Mouse (Mus musculus) lung, embryonic 15.5 days (tissue): Measurements from ENCODE around the gene Parp14. TPM values are rescaled to one million over a fixed set of nuclear protein-coding genes. Genes with fewer than 3 reads are reported as not detected.
"Not testable (repeated sequence)": the region's sequence is repeated elsewhere in the genome, so short reads cannot be mapped to it uniquely, and the experiment has no call there.

Source experiments
- ATAC-seq: fragments of 200-750 bp; cut with Nextera tagmentation; 2 replicates; pipeline ENCODE4 v1.8.0; 2017; ENCODE audit warnings: moderate number of reproducible peaks, borderline replicate concordance; ENCODE audit not compliant: low FRiP score, low TSS enrichment; ENCODE audit errors: extremely low read depth
- H3K27ac ChIP-seq: fragments of 300-500 bp; sonication (generic); 2 replicates; pipeline ENCODE4 v1.5.1; 2015; ENCODE audit warnings: moderate library complexity, mild to moderate bottlenecking, inconsistent platforms
- H3K27me3 ChIP-seq: fragments of 300-500 bp; sonication (generic); 2 replicates; pipeline ENCODE4 v1.6.1; 2015; ENCODE audit warnings: inconsistent platforms
- H3K36me3 ChIP-seq: fragments of 300-500 bp; sonication (generic); 2 replicates; pipeline ENCODE4 v1.6.1; 2015; ENCODE audit warnings: inconsistent platforms
- H3K4me1 ChIP-seq: fragments of 300-500 bp; sonication (generic); 2 replicates; pipeline ENCODE4 v1.6.1; 2015; ENCODE audit warnings: inconsistent platforms
- H3K4me2 ChIP-seq: fragments of 300-500 bp; sonication (generic); 2 replicates; pipeline ENCODE4 v1.6.1; 2015; ENCODE audit warnings: inconsistent platforms, mild to moderate bottlenecking, moderate library complexity
- H3K4me3 ChIP-seq: fragments of 300-500 bp; sonication (generic); 2 replicates; pipeline ENCODE4 v1.5.1; 2015; ENCODE audit warnings: mild to moderate bottlenecking, inconsistent platforms
- H3K9ac ChIP-seq: fragments of 300-500 bp; sonication (generic); 2 replicates; pipeline ENCODE4 v1.6.1; 2015; ENCODE audit warnings: inconsistent platforms
- H3K9me3 ChIP-seq: fragments of 300-500 bp; sonication (generic); 2 replicates; pipeline ENCODE4 v1.6.1; 2016; ENCODE audit warnings: inconsistent platforms
- WGBS: fragments of 180-500 bp; shearing (Covaris S2); methylation state at CpG from one replicate; pipeline ENCODE4 v1.1.7; 2015; 5-methylcytosine and 5-hydroxymethylcytosine counted together
- polyA plus RNA-seq: library from polyadenylated mRNA; unstranded; fragments of >200 nt; fragmentation: Nextera tagmentation; extraction: Ambion mirVana; gene quantifications from 2 replicates; pipeline ENCODE4 v1.2.1, GENCODE M21; 2015

Parp14 gene
- polyA plus RNA-seq, 1 experiment from 2014 or later = 1.2 TPM

DNA sequence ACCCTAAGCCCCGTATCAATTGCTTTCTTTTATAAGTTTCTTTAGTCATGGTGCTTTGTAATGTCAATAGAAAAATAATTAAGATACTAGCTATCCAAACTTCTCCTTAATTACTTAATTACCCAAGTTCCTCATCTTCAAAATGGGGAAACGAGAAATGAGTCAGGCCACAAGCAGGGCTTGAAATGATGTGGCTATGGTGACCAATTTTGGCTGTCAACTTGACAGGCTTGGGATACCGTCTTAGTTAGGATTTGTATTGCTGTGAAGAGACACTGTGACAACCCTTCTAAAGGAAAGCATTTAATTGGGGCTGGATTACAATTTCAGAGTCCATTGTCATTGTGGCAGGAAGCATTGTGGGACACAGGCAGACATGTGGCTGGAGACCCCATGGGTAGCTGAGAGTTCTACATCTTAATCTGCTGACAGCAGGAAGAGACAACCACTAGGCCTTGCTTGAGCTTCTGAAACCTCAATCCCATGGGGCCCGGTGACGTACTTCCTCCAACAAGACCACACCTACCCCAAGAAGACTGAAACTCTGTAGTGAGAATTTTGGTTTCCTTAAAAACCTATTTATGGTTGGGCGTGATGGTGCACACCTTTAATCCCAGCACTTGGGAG, 31.8 kb upstream of the Parp14 start:
- Histone ChIP-seq H3K4me1 (no peaks in the 10 kb centered on the region), H3K36me3 (no peaks in the 10 kb centered on the region), H3K9ac (no peak overlapping the region), H3K27ac (no peak overlapping the region), H3K9me3 (no peaks in the 10 kb centered on the region), H3K4me2 (no peak overlapping the region), H3K4me3 (no peak overlapping the region), H3K27me3 (no peaks in the 10 kb centered on the region)
- no peak for ATAC-seq
- 84% methylated on average over 6 of the region's 6 CpGs for WGBS

DNA sequence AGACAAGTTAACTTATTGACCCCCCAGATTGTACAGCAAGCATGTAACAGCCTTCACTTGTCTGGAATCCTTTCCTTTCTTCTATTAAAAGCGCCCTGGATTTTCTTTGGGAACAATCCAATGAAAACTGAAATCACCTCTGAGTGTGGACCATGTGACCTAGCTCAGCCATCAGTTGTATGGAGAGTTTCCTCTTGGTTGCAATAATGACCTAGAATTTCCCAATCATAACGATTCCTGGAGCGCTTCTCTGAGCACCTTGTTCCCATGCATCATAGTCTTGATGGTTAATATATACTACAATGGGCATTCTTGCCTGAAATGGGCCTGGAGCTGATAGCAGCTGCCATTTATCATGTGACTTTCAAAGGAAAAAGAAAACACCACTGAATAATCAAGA, 29.2 kb upstream of the Parp14 start:
- WGBS = 68% methylated on average over 3 of the region's 3 CpGs

DNA sequence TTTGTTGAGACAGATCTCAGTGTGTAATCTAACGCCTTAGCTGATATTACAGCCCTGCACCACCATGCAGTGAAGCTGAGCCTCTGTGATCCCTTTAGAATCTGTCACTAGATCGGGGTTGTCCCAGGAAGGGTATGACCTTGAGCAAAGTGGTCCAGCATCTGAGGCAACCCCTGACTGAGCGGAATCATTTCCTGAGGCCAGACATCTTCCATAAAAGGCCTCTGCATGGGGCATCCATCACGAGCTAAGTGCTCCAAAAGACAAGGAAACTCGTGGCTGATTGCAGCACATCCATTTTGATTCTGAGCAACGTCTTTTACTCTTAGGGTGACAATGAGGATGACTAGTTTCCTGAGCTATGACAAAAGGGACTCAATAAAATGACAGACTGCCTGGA, 23.7 kb upstream of the Parp14 start:
- Histone ChIP-seq H3K4me3 (no peak overlapping the region), H3K9me3 (no peaks in the 10 kb centered on the region), H3K4me1 (no peaks in the 10 kb centered on the region), H3K27me3 (no peaks in the 10 kb centered on the region), H3K9ac (no peak overlapping the region), H3K27ac (no peak overlapping the region), H3K36me3 (no peaks in the 10 kb centered on the region), H3K4me2 (no peak overlapping the region)
- WGBS = 57% methylated on average over 6 of the region's 6 CpGs
- no peak for ATAC-seq

More for the DNA sequence above, 29.2 kb upstream of the Parp14 start:
- Histone ChIP-seq H3K36me3 (no peaks in the 10 kb centered on the region), H3K27ac (no peak overlapping the region), H3K4me1 (no peaks in the 10 kb centered on the region), H3K4me3 (no peak overlapping the region), H3K27me3 (no peaks in the 10 kb centered on the region), H3K9ac (no peak overlapping the region), H3K9me3 (no peaks in the 10 kb centered on the region), H3K4me2 (no peak overlapping the region)
- no peak for ATAC-seq

DNA sequence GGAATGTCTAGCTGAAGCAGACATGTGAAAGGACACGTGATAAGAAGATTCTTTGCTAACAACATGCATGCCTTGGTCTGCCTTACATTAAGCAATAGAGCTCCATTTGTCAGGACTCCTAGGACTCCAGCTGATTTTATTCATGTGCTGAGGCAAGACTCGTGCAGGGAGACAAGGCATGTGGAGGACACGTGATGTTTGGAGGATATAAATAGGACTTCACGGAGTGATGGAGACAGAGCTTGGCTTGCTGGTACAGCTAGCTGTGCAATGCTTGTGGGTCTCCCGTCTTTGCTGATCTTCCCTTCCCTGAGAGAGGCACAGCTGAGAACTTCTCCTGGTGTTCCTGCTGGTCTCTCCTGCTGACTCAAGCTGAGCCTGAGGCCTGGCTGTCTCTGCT, 20.3 kb upstream of the Parp14 start:
- H3K36me3 ChIP-seq, H3K9ac ChIP-seq, H3K27ac ChIP-seq, H3K27me3 ChIP-seq, H3K4me1 ChIP-seq, H3K9me3 ChIP-seq, ATAC-seq, H3K4me3 ChIP-seq, H3K4me2 ChIP-seq: not testable (repeated sequence)
- 57% methylated on average over 5 of the region's 5 CpGs for WGBS

DNA sequence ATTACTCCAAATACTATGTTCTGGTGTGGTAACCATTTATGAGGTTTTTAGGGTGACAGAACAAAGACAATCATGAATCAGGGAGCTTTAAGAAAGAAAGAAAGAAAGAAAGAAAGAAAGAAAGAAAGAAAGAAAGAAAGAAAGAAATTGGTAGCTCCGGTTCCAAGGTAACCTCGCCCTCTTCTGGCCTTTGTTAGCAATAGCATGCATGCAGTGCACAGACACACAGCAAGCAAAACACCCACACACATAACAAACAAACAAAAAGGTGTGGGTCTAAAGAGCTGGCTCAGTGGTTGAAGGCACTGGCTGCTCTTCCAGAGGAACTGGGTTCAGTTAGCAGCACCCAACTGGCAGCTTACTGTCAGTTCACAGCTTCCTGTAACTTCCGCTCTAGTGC, 19.3 kb upstream of the Parp14 start:
- Histone ChIP-seq H3K27me3 (no peaks in the 10 kb centered on the region), H3K9ac (no peak overlapping the region), H3K9me3 (no peaks in the 10 kb centered on the region), H3K36me3 (no peaks in the 10 kb centered on the region), H3K4me3 (no peak overlapping the region), H3K27ac (no peak overlapping the region), H3K4me1 (no peaks in the 10 kb centered on the region), H3K4me2 (no peak overlapping the region)
- 72% methylated on average over 3 of the region's 3 CpGs for WGBS
- no peak for ATAC-seq

DNA sequence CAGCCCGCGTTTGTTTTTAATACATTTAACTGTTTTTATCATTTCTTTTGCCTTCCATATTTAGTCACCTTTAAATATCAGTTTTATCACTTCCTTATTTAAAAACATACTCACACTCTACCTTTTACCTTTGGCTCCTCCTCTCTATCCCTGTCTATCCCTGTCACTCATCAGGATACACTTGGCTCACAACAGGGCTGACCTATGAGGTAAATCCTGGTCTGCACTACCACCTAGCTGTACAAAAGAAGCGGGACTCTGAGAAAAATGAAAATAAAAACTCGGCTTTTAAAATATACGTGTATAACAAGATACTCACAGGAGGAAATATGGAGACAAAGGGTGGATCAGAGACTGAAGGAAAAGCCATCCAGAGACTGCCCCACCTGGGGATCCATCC, 17.6 kb upstream of the Parp14 start:
- H3K27ac ChIP-seq = no peak overlapping the region
- no peaks in the 10 kb centered on the region for H3K9me3 ChIP-seq
- 87% methylated on average over 5 of the region's 5 CpGs for WGBS
- H3K4me2 ChIP-seq = no peak overlapping the region
- no peaks in the 10 kb centered on the region for H3K36me3 ChIP-seq
- H3K4me3 ChIP-seq = no peak overlapping the region
- no peak overlapping the region for H3K9ac ChIP-seq
- no peaks in the 10 kb centered on the region for H3K4me1 ChIP-seq
- ATAC-seq = no peak
- no peaks in the 10 kb centered on the region for H3K27me3 ChIP-seq

DNA sequence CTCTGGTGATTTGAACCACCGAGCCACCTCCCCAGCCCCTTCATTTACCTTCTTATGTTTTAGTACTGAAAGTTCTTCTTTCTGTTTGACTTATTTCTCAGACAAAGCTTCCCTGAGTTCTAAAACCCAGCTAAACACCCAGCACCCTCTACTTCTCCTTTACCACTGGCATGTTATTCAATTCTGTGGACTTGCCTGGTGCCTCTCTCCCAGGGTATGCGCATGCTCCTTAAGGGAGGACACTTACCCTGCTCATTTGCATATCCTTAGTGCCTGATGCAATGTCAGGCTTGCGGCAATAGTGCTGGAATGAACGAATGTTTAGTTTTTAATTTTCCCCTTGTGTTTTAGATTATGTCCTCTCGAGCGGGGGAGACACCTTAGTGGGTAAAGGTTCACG, 16.8 kb upstream of the Parp14 start:
- no peaks in the 10 kb centered on the region for H3K36me3 ChIP-seq
- no peak for ATAC-seq
- H3K4me2 ChIP-seq = no peak overlapping the region
- H3K27ac ChIP-seq = no peak overlapping the region
- H3K9me3 ChIP-seq = no peaks in the 10 kb centered on the region
- WGBS = 75% methylated on average over 7 of the region's 7 CpGs
- H3K9ac ChIP-seq = no peak overlapping the region
- H3K27me3 ChIP-seq = no peaks in the 10 kb centered on the region
- H3K4me1 ChIP-seq = no peaks in the 10 kb centered on the region
- no peak overlapping the region for H3K4me3 ChIP-seq

DNA sequence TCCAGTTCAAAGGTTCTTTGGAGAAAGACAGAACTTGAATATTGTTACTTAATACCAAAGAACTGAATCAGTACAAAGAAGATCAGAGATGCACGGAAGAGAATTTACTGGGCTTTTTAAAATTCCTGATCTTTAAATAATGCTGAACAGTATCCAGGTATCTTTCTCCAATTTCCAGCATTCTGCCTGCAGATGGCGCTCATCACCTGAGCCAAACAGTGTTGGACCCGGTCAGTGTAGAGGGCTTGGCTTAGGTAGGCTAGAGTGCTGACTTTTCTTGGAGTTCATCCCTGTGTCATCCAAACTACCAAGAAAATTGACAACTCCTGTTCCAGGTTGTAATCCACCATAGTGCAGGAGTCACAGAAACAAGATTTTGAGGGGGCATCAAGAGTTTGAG, 3.1 kb upstream of the Parp14 start:
- no peak overlapping the region for H3K4me3 ChIP-seq
- H3K27ac ChIP-seq = no peak overlapping the region
- H3K9me3 ChIP-seq = no peaks in the 10 kb centered on the region
- WGBS = 40% methylated on average over 3 of the region's 3 CpGs
- peaks cover 13% of the 10 kb centered on the region; the same call in 1 of the 2 replicates for H3K4me1 ChIP-seq
- ATAC-seq = no peak
- peaks cover 18% of the 10 kb centered on the region for H3K27me3 ChIP-seq
- no peaks in the 10 kb centered on the region for H3K36me3 ChIP-seq
- H3K4me2 ChIP-seq = no peak overlapping the region
- H3K9ac ChIP-seq = no peak overlapping the region

DNA sequence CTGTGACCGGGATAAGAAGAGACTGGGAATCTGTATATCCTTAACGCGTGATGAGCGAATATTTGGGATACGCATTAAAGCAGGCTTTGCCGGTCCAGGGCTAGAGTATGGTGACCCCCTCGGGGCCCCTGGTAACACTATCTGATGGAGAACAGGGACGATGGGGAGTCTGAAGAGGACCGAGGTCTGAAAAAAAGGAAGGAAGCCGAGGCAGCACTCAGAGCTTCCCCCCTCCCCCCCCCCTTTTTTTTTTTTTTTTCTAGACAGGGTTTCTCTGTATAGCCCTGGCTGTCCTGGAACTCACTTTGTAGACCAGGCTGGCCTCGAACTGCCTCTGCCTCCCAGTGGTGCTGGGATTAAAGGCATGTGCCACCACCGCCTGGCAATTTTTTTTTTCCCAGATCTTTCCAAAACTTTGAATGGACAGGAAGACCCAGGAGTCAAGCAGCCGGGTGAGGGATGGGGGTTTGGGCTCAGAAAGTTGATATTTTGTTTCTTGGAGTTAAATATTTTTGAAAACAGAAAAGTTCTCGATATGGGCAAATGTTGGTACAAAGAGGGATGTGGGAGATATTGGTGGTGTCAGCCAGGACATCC, 1.2 kb upstream of the Parp14 start:
- peak overlapping the region; percentile 81 for H3K4me2 ChIP-seq
- H3K4me1 ChIP-seq = peaks cover 13% of the 10 kb centered on the region; the same call in 1 of the 2 replicates
- H3K9me3 ChIP-seq = no peaks in the 10 kb centered on the region
- H3K36me3 ChIP-seq = no peaks in the 10 kb centered on the region
- H3K27me3 ChIP-seq = peaks cover 21% of the 10 kb centered on the region
- ATAC-seq = no peak
- 22% methylated on average over 14 of the region's 14 CpGs for WGBS
- no peak overlapping the region for H3K27ac ChIP-seq
- peak overlapping the region; percentile 58; the same call in 1 of the 2 replicates for H3K4me3 ChIP-seq
- H3K9ac ChIP-seq = no peak overlapping the region

DNA sequence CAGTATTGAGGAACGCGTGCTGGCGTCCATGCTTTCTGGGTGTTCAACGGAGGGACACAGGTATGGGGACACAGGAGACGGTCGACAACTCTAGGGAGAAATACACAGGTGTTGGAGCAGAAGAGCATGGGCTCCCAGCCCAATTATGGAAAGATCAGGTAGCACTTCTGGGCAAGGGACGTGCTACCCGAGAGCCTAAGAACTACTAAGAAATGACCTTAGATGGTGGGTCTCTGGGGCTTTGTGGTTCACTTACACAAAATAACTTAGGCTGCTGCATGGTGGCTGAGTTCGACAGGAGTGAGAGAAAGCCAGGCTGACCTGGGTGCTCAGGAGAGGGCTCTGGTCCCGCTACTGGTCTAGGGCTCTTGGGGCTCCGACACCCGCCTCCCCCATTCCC, 554 bp upstream of the Parp14 start:
- H3K4me3 ChIP-seq = peak overlapping the region; percentile 58
- peaks cover 21% of the 10 kb centered on the region for H3K27me3 ChIP-seq
- WGBS = 14% methylated on average over 12 of the region's 12 CpGs
- ATAC-seq = no peak
- H3K36me3 ChIP-seq = no peaks in the 10 kb centered on the region
- H3K9ac ChIP-seq = no peak overlapping the region
- no peaks in the 10 kb centered on the region for H3K9me3 ChIP-seq
- peaks cover 13% of the 10 kb centered on the region; the same call in 1 of the 2 replicates for H3K4me1 ChIP-seq
- H3K27ac ChIP-seq = no peak overlapping the region
- peak overlapping the region; percentile 81 for H3K4me2 ChIP-seq

DNA sequence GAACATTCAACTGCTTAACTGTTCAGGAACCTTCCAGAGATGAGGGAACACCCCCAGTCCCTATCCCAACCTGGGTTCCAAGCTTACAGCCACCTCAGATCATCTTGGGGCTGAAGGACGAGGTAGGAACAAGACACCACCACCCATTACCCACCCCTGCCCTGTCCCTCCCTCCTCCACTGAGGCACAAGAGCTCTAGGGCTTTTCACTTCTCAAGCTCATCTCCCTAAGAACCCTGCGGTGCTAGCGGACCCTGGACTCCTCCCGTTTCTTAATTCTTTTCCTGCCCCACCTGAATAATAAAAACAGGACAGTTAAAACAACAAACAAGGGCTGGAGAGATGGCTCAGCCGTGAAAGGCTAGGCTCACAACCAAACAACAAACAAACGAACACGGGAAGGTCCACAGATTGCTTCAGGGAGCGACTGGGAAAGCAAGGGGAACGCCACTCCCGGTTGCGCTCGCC, 730 bp downstream of the Parp14 start:
- H3K4me2 ChIP-seq = peak overlapping the region; percentile 81
- WGBS = 4% methylated on average over 12 of the region's 12 CpGs
- ATAC-seq = peak; percentile 35; the same call in 1 of the 2 replicates
- H3K27ac ChIP-seq = no peak overlapping the region
- H3K9ac ChIP-seq = peak overlapping the region; percentile 52
- H3K27me3 ChIP-seq = peaks cover 21% of the 10 kb centered on the region
- H3K36me3 ChIP-seq = no peaks in the 10 kb centered on the region
- no peaks in the 10 kb centered on the region for H3K9me3 ChIP-seq
- peak overlapping the region; percentile 58 for H3K4me3 ChIP-seq
- peaks cover 13% of the 10 kb centered on the region; the same call in 1 of the 2 replicates for H3K4me1 ChIP-seq

DNA sequence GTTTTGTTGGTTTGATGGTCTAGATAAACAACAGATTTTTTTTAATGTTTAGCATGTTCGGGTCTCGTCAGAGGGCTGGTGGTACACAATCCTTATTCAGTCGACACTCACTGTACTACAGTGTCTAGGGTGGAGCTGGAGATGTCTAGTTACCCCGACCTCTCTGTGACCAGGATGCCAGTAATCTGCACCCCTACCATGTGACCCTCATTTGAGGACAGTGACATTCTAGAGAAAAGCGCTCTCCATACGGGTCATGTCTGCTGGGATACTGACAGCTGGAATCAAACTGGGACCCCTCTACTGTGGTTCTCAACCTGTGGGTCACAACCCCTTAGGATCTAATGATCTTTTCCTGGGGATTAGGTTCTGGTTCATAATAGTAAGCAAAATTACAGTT, 1.7 kb downstream of the Parp14 start:
- H3K27ac ChIP-seq = no peak overlapping the region
- WGBS = 64% methylated on average over 6 of the region's 6 CpGs
- no peak overlapping the region for H3K4me3 ChIP-seq
- peak overlapping the region; percentile 17; the same call in 1 of the 2 replicates for H3K4me2 ChIP-seq
- H3K4me1 ChIP-seq = peaks cover 13% of the 10 kb centered on the region; the same call in 1 of the 2 replicates
- no peak overlapping the region for H3K9ac ChIP-seq
- no peaks in the 10 kb centered on the region for H3K36me3 ChIP-seq
- H3K9me3 ChIP-seq = no peaks in the 10 kb centered on the region
- no peak for ATAC-seq
- peaks cover 21% of the 10 kb centered on the region for H3K27me3 ChIP-seq
